Mouse (Mus musculus): ENCODE results near the gene Tgfb1. TPM values are rescaled to one million over a fixed set of nuclear protein-coding genes. Genes with fewer than 3 reads are reported as not detected.

Tgfb1 gene
- polyA plus RNA-seq, 1 experiment from 2014 or later, result 1.6 TPM

GRCm38 (mm10) chr7:25689603-25690021 lies 2.8 kb downstream of the Tgfb1 start:
- Histone ChIP-seq H3K4me2 (ENCODE audit: low read depth) (peak overlapping the region; percentile 57; the same call in 1 of the 2 replicates), H3K4me1 (ENCODE audit: control insufficient read depth, insufficient read depth, low read length) (peaks cover 9% of the 10 kb centered on the region), H3K27ac (ENCODE audit: low read depth, low read length) (no peak overlapping the region), H3K9ac (ENCODE audit: low read length) (no peak overlapping the region), H3K9me3 (ENCODE audit: control insufficient read depth, low read length) (no peaks in the 10 kb centered on the region), H3K27me3 (ENCODE audit: control insufficient read depth, insufficient read depth, low read length) (peaks cover 56% of the 10 kb centered on the region), H3K36me3 (ENCODE audit: control insufficient read depth, insufficient read depth, low read length) (no peaks in the 10 kb centered on the region), H3K4me3 (ENCODE audit: low read depth, low read length) (peak overlapping the region; percentile 37)
- ATAC-seq (ENCODE audit: insufficient read depth, low FRiP score, low TSS enrichment) (no peak; the same call in 1 of the 2 replicates), DNase-seq (ENCODE audit: low spot score) (no peak)
- 10% methylated on average over 12 of the region's 12 CpGs for WGBS

DNA sequence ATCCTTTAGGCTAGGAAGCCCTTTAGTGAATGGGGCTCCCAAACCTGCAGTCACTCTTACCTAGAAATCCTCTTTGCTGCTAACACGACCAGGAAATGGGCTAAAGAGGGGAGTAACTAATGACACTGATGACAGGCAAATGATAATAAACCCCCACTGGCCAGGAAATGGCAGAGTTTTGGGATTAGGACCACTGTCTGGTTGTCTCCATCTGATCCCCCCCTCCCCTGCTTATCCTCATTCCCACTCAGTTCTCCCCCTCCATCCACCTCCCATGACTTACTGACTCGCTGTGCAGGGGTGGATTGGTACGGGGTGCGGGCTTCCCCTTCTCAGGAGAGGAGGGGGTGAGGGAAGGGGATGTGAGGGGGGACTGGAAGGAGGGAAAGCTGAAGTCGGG lies 3.2 kb downstream of the Tgfb1 start:
- 45% methylated on average over 5 of the region's 5 CpGs for WGBS
- no peak for DNase-seq (ENCODE audit: low spot score)
- Histone ChIP-seq H3K27me3 (ENCODE audit: control insufficient read depth, insufficient read depth, low read length) (peaks cover 56% of the 10 kb centered on the region), H3K27ac (ENCODE audit: low read depth, low read length) (no peak overlapping the region), H3K4me1 (ENCODE audit: control insufficient read depth, insufficient read depth, low read length) (peaks cover 9% of the 10 kb centered on the region), H3K4me3 (ENCODE audit: low read depth, low read length) (0 out of 2 replicates have a peak overlapping the region, but pooled peaks have one; percentile 1), H3K9me3 (ENCODE audit: control insufficient read depth, low read length) (no peaks in the 10 kb centered on the region), H3K4me2 (ENCODE audit: low read depth) (no peak overlapping the region), H3K36me3 (ENCODE audit: control insufficient read depth, insufficient read depth, low read length) (no peaks in the 10 kb centered on the region), H3K9ac (ENCODE audit: low read length) (no peak overlapping the region)
- no peak for ATAC-seq (ENCODE audit: insufficient read depth, low FRiP score, low TSS enrichment)

- no peaks in the 10 kb centered on the region for H3K36me3 ChIP-seq (ENCODE audit: control insufficient read depth, insufficient read depth, low read length)
- no peak overlapping the region for H3K27ac ChIP-seq (ENCODE audit: low read depth, low read length)
- ATAC-seq (ENCODE audit: insufficient read depth, low FRiP score, low TSS enrichment) (no peak), DNase-seq (ENCODE audit: low spot score) (no peak)
- no peaks in the 10 kb centered on the region for H3K9me3 ChIP-seq (ENCODE audit: control insufficient read depth, low read length)
- no peak overlapping the region for H3K4me3 ChIP-seq (ENCODE audit: low read depth, low read length)
- peaks cover 19% of the 10 kb centered on the region for H3K27me3 ChIP-seq (ENCODE audit: control insufficient read depth, insufficient read depth, low read length)
- H3K4me2 ChIP-seq (ENCODE audit: low read depth), result no peak overlapping the region
- WGBS, result 59% methylated on average over 8 of the region's 8 CpGs
- H3K9ac ChIP-seq (ENCODE audit: low read length), result no peak overlapping the region
- peaks cover 3% of the 10 kb centered on the region for H3K4me1 ChIP-seq (ENCODE audit: control insufficient read depth, insufficient read depth, low read length)
Measured at GRCm38 (mm10) chr7:25694104-25694503, 7.3 kb downstream of the Tgfb1 start.

DNA sequence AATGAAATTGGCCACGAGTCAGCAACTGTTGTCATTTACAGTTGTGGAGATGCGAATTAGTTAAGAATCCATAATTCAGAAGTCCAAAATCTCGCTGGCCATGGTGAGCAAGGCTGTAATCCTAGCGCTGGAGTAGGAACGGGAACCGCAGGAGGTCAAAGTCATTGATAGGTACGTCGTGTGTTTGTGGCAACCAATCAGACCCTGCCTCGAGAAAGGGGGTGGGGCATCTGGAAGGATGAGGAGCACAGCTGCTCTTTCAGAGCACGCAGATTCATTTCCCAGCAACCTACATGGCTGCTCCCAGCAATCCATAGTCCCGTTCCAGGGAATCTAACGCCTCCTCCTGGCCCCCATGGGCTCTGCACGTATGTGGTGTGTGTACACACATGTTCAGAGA lies 13.0 kb downstream of the Tgfb1 start:
- Histone ChIP-seq H3K27me3 (ENCODE audit: control insufficient read depth, insufficient read depth, low read length) (no peaks in the 10 kb centered on the region), H3K4me1 (ENCODE audit: control insufficient read depth, insufficient read depth, low read length) (0 out of 2 replicates have a peak, but pooled peaks cover 3% of the 10 kb centered on the region), H3K4me3 (ENCODE audit: low read depth, low read length) (no peak overlapping the region), H3K36me3 (ENCODE audit: control insufficient read depth, insufficient read depth, low read length) (no peaks in the 10 kb centered on the region), H3K9ac (ENCODE audit: low read length) (no peak overlapping the region), H3K4me2 (ENCODE audit: low read depth) (no peak overlapping the region), H3K9me3 (ENCODE audit: control insufficient read depth, low read length) (no peaks in the 10 kb centered on the region), H3K27ac (ENCODE audit: low read depth, low read length) (no peak overlapping the region)
- no peak for DNase-seq (ENCODE audit: low spot score)
- 50% methylated on average over 13 of the region's 13 CpGs for WGBS
- no peak for ATAC-seq (ENCODE audit: insufficient read depth, low FRiP score, low TSS enrichment)

DNA sequence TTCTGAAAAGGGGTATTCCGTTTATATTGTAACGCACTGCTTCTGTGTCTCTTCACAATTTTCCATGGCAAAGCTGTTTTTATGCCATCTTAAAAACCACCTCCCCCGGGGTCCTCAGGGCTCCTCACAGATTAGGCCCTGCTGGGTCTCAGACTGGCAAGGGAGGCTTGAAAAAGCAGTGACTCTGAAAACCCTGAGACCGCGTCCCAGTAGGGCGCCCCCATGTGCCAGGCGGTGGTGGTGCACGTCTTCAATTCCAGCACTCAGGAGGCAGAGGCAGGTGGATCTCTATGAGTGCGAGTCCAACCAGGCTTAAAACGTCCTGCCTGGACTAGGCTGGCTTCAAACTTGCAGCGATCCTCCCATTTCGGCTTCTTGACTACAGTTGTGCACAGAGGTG lies 13.9 kb downstream of the Tgfb1 start:
- no peak overlapping the region for H3K27ac ChIP-seq (ENCODE audit: low read depth, low read length)
- no peaks in the 10 kb centered on the region for H3K36me3 ChIP-seq (ENCODE audit: control insufficient read depth, insufficient read depth, low read length)
- ATAC-seq (ENCODE audit: insufficient read depth, low FRiP score, low TSS enrichment) (no peak), DNase-seq (ENCODE audit: low spot score) (no peak)
- H3K4me2 ChIP-seq (ENCODE audit: low read depth), result no peak overlapping the region
- WGBS, result 77% methylated on average over 12 of the region's 12 CpGs
- no peak overlapping the region for H3K9ac ChIP-seq (ENCODE audit: low read length)
- H3K4me3 ChIP-seq (ENCODE audit: low read depth, low read length), result no peak overlapping the region
- no peaks in the 10 kb centered on the region for H3K9me3 ChIP-seq (ENCODE audit: control insufficient read depth, low read length)
- no peaks in the 10 kb centered on the region for H3K27me3 ChIP-seq (ENCODE audit: control insufficient read depth, insufficient read depth, low read length)
- H3K4me1 ChIP-seq (ENCODE audit: control insufficient read depth, insufficient read depth, low read length), result 0 out of 2 replicates have a peak, but pooled peaks cover 3% of the 10 kb centered on the region

DNA sequence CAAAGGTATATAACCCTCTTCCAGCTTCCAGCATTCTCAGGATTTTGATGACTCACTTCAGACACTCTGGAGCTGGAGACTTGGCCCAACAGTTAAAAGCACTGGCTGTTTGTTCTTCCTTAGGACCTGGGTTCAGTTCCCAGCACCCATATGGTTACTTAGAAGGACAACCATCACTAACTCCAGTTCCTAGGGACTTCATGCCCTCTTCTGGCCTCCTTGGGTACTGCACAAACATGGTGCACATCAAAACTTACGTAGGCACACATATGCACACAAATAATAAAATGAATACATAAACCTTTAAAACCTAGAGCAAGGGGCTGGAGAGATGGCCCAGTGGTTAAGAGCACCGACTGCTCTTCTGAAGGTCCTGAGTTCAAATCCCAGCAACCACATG lies 15.5 kb downstream of the Tgfb1 start:
- WGBS, result 93% methylated on average over 2 of the region's 2 CpGs
- H3K27me3 ChIP-seq (ENCODE audit: control insufficient read depth, insufficient read depth, low read length), result no peaks in the 10 kb centered on the region
- ATAC-seq (ENCODE audit: insufficient read depth, low FRiP score, low TSS enrichment) (no peak), DNase-seq (ENCODE audit: low spot score) (no peak)
- no peaks in the 10 kb centered on the region for H3K9me3 ChIP-seq (ENCODE audit: control insufficient read depth, low read length)
- no peak overlapping the region for H3K4me2 ChIP-seq (ENCODE audit: low read depth)
- H3K9ac ChIP-seq (ENCODE audit: low read length), result no peak overlapping the region
- H3K4me1 ChIP-seq (ENCODE audit: control insufficient read depth, insufficient read depth, low read length), result 0 out of 2 replicates have a peak, but pooled peaks cover 3% of the 10 kb centered on the region
- H3K4me3 ChIP-seq (ENCODE audit: low read depth, low read length), result no peak overlapping the region
- no peak overlapping the region for H3K27ac ChIP-seq (ENCODE audit: low read depth, low read length)
- no peaks in the 10 kb centered on the region for H3K36me3 ChIP-seq (ENCODE audit: control insufficient read depth, insufficient read depth, low read length)

- H3K27me3 ChIP-seq (ENCODE audit: control insufficient read depth, insufficient read depth, low read length), result no peaks in the 10 kb centered on the region
- WGBS, result 28% methylated on average over 10 of the region's 10 CpGs
- no peak overlapping the region for H3K4me3 ChIP-seq (ENCODE audit: low read depth, low read length)
- no peaks in the 10 kb centered on the region for H3K36me3 ChIP-seq (ENCODE audit: control insufficient read depth, insufficient read depth, low read length)
- peak overlapping the region; percentile 1; the same call in 1 of the 2 replicates for H3K4me2 ChIP-seq (ENCODE audit: low read depth)
- no peak for DNase-seq (ENCODE audit: low spot score)
- H3K27ac ChIP-seq (ENCODE audit: low read depth, low read length), result no peak overlapping the region
- peaks cover 3% of the 10 kb centered on the region; the same call in 1 of the 2 replicates for H3K4me1 ChIP-seq (ENCODE audit: control insufficient read depth, insufficient read depth, low read length)
- H3K9ac ChIP-seq (ENCODE audit: low read length), result no peak overlapping the region
- ATAC-seq (ENCODE audit: insufficient read depth, low FRiP score, low TSS enrichment), result no peak
- H3K9me3 ChIP-seq (ENCODE audit: control insufficient read depth, low read length), result no peaks in the 10 kb centered on the region
Measured at GRCm38 (mm10) chr7:25703793-25704494, 17.1 kb downstream of the Tgfb1 start.

DNA sequence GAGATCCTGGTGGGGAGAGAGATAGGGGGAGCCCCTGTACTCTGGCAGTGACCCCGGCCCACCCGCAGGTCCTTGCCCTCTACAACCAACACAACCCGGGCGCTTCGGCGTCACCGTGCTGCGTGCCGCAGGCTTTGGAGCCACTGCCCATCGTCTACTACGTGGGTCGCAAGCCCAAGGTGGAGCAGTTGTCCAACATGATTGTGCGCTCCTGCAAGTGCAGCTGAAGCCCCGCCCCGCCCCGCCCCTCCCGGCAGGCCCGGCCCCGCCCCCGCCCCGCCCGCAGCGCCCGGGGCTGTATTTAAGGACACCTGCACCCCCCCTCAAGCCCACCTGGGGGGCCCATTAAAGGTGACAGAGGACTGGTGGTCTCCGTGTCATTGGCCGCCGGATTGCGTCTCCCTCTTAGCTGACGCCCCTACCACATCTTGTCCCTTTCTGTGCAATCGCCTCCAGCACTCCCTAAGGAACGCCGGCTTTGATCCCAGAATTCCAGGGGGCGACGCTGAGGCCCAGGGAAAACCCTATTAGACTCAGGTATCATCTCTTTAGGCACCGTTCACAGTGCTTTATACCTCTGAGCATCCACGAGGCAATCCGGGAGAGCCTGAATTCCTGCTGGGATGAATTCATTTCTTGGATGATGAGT lies 18.0 kb downstream of the Tgfb1 start:
- ATAC-seq (ENCODE audit: insufficient read depth, low FRiP score, low TSS enrichment), result no peak
- Histone ChIP-seq H3K9ac (ENCODE audit: low read length) (no peak overlapping the region), H3K9me3 (ENCODE audit: control insufficient read depth, low read length) (no peaks in the 10 kb centered on the region), H3K4me2 (ENCODE audit: low read depth) (peak overlapping the region; percentile 46), H3K4me1 (ENCODE audit: control insufficient read depth, insufficient read depth, low read length) (peaks cover 3% of the 10 kb centered on the region), H3K27me3 (ENCODE audit: control insufficient read depth, insufficient read depth, low read length) (no peaks in the 10 kb centered on the region), H3K4me3 (ENCODE audit: low read depth, low read length) (peak overlapping the region; percentile 24), H3K36me3 (ENCODE audit: control insufficient read depth, insufficient read depth, low read length) (no peaks in the 10 kb centered on the region), H3K27ac (ENCODE audit: low read depth, low read length) (no peak overlapping the region)
- WGBS, result 7% methylated on average over 18 of the region's 37 CpGs
- DNase-seq (ENCODE audit: low spot score), result no peak

DNA sequence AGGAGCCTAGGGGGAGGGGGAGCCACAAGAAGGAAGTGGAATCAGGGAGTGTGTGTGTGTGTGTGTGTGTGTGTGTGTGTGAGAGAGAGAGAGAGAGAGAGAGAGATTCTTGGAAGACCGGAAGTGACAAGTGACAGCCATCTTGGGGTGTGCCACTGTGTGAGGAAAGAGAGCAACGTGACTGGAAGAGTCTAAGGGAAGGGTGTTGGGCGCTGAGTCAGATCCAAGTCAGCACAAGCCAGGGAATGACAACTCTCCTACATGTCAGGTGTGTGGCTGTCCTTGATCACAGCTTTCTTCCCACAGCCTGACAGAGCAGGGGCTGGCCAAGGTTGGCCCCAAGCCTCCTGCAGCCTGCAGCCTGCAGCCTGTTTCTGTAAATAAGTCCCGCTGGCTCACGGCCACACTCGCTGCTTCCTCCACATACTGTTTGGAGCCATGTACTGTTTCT lies 19.0 kb downstream of the Tgfb1 start:
- Histone ChIP-seq H3K36me3 (ENCODE audit: control insufficient read depth, insufficient read depth, low read length) (no peaks in the 10 kb centered on the region), H3K9me3 (ENCODE audit: control insufficient read depth, low read length) (no peaks in the 10 kb centered on the region), H3K4me3 (ENCODE audit: low read depth, low read length) (no peak overlapping the region), H3K4me1 (ENCODE audit: control insufficient read depth, insufficient read depth, low read length) (peaks cover 11% of the 10 kb centered on the region), H3K9ac (ENCODE audit: low read length) (no peak overlapping the region), H3K27ac (ENCODE audit: low read depth, low read length) (no peak overlapping the region), H3K27me3 (ENCODE audit: control insufficient read depth, insufficient read depth, low read length) (no peaks in the 10 kb centered on the region), H3K4me2 (ENCODE audit: low read depth) (no peak overlapping the region)
- ATAC-seq (ENCODE audit: insufficient read depth, low FRiP score, low TSS enrichment) (no peak), DNase-seq (ENCODE audit: low spot score) (no peak)
- 75% methylated on average over 6 of the region's 6 CpGs for WGBS
